Mouse (Mus musculus) layer of hippocampus, adult 18-20 months (tissue): ENCODE data around the gene Gm13287. TPM values are rescaled to one million over a fixed set of nuclear protein-coding genes. Genes with fewer than 3 reads are reported as not detected.
"Not testable (repeated sequence)": the region's sequence is repeated elsewhere in the genome, so short reads cannot be mapped to it uniquely, and the experiment has no call there.

Experiments
- DNase-seq, 2 experiments: peaks; one replicate each; pipeline ENCODE4 v3.0.0; 2022; ENCODE audit warnings: low spot score in 2 of 2
- long read RNA-seq: library from polyadenylated mRNA; stranded (forward); transcript quantifications from one replicate; pipeline ENCODE4 v2.0.0, GENCODE M21; 2021
- total RNA-seq, 2 experiments: library from RNA; stranded (reverse); gene quantifications; 2 replicates each; pipeline ENCODE4 v1.2.3; 2021

Gm13287 gene
- not detected for total RNA-seq
- long read RNA-seq = 0 reads

DNA sequence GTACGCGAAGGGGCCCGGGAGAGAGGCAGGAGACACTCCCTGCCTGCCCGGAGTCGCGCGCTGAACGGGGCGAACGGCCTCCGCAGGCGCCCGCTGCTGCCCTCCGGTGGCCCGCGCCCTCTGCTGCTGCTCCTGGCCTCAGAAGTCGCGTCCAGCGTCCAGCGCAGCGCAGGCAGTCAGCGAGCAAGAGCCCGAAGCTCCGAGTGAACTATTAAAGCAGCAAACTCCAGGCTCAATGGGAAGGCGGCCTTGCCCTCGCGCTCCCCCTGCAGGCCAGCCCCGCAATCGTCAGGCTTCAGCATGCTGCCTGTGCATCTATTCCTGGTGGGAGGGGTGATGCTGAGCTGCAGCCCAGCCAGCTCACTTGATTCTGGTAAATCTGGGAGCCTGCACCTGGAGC lies at the start of gene Gm13287:
Gene Gm13287, plus strand, starts transcription at position 301 of the 400 bp plus-strand sequence.
- not testable (repeated sequence) for DNase-seq

DNA sequence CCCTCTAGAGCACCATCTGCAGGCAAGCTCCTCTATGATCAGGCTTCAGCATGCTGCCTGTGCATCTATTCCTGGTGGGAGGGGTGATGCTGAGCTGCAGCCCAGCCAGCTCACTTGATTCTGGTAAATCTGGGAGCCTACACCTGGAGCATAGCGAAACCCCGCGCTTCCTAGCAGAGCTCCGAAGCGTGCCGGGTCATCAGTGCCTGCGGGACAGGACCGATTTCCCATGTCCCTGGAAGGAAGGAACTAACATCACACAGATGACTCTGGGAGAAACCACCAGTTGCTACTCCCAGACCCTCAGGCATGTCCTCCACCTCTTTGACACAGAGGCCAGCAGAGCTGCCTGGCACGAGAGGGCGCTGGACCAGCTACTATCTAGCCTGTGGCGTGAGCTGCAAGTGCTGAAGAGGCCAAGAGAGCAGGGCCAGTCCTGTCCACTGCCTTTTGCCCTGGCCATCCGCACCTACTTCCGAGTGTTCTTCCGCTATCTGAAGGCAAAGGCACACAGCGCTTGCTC lies 48.2 kb upstream of the Gm13287 start, which contains the start of gene Gm13271:
Gene Gm13271, plus strand, starts transcription at position 51 of the 523 bp plus-strand sequence.
- DNase-seq = peak; percentile 64 to 72

- DNase-seq = not testable (repeated sequence)
These were observed 46.2 kb upstream of the Gm13287 start for GRCm38 (mm10) chr4:88756581-88757513.

DNA sequence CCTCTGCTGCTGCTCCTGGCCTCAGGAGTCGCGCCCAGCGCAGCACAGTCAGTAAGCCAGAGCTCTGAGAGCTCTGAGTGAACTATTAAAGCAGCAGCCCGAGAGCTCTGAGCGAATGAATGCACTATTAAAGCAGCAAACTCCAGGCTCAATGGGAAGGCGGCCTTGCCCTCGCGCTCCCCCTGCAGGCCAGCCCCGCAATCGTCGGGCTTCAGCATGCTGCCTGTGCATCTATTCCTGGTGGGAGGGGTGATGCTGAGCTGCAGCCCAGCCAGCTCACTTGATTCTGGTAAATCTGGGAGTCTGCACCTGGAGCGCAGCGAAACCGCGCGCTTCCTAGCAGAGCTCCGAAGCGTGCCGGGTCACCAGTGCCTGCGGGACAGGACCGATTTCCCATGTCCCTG lies 45.4 kb upstream of the Gm13287 start:
- peak; percentile 90 to 95 for DNase-seq

DNA sequence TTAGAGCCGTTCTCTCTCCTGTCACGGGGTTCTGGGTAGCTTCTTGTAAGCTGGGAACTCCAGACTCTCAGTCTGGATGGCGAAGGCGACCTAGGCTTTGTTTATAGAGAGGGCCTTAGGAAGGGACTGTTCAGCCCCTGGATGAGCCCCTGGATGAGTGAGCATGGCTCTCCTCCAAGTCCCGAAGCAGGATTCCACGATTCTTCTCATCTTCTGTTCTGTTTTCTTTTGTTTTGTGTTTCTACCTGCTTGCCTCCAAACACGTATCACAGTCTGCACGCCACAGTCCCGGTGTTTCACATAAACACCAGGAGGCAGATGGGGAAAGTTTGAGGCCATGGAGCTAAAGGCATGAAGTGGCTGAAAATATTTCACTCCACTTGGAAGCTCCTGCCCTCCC lies 44.3 kb upstream of the Gm13287 start:
- peak in 1 of 2 experiments; percentile 10 for DNase-seq

GRCm38 (mm10) chr4:88759610-88760268 lies 43.3 kb upstream of the Gm13287 start, which contains the start of gene Gm13283:
Gene Gm13283, plus strand, starts transcription at chr4:88760119.
- DNase-seq = peak in 1 of 2 experiments; percentile 17

- DNase-seq = peak; percentile 21 to 48
These were observed 42.6 kb upstream of the Gm13287 start for GRCm38 (mm10) chr4:88760431-88760830.

- peak; percentile 61 to 71 for DNase-seq
These were observed 41.3 kb upstream of the Gm13287 start for GRCm38 (mm10) chr4:88761776-88762175.

DNA sequence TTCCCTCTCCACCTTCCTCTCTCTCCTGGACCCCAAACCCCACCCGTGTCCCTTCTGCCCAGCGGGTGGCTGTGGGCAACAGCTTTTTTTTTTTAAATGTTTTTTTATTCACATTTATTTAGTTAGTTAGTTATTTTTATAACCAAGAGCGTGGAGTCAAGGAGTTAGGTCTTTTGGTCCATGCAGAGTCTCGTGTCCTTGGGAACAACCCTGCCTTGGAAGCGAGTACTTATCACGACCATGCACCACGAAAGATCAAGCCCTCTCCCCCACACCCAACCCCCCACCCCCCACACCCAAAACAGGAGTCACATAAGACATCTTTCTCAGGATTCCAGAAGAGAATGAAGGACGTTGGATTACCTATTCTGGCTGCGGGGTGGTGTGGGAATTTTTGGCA lies 40.7 kb upstream of the Gm13287 start:
- DNase-seq = peak in 1 of 2 experiments; percentile 17

DNA sequence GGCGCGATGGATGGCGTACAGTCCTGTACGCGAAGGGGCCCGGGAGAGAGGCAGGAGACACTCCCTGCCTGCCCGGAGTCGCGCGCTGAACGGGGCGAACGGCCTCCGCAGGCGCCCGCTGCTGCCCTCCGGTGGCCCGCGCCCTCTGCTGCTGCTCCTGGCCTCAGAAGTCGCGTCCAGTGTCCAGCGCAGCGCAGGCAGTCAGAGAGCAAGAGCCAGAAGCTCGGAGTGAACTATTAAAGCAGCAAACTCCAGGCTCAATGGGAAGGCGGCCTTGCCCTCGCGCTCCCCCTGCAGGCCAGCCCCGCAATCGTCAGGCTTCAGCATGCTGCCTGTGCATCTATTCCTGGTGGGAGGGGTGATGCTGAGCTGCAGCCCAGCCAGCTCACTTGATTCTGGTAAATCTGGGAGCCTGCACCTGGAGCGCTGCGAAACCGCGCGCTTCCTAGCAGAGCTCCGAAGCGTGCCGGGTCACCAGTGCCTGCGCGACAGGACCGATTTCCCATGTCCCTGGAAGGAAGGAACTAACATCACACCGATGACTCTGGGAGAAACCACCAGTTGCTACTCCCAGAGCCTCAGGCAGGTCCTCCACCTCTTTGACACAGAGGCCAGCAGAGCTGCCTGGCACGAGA lies 39.6 kb upstream of the Gm13287 start:
- DNase-seq = peak in 1 of 2 experiments; percentile 16

- not testable (repeated sequence) for DNase-seq
These were observed 29.5 kb upstream of the Gm13287 start, which contains the start of gene Gm13290 for GRCm38 (mm10) chr4:88773534-88773933. Gene Gm13290, plus strand, starts transcription at chr4:88773834.

- not testable (repeated sequence) for DNase-seq
These were observed 26.4 kb upstream of the Gm13287 start, which contains the start of gene Gm13289 for GRCm38 (mm10) chr4:88776622-88777021. Gene Gm13289, plus strand, starts transcription at chr4:88776922.

- DNase-seq = not testable (repeated sequence)
These were observed 23.5 kb upstream of the Gm13287 start, which contains the start of gene Gm13272 for GRCm38 (mm10) chr4:88779550-88779949. Gene Gm13272, plus strand, starts transcription at chr4:88779850.

DNA sequence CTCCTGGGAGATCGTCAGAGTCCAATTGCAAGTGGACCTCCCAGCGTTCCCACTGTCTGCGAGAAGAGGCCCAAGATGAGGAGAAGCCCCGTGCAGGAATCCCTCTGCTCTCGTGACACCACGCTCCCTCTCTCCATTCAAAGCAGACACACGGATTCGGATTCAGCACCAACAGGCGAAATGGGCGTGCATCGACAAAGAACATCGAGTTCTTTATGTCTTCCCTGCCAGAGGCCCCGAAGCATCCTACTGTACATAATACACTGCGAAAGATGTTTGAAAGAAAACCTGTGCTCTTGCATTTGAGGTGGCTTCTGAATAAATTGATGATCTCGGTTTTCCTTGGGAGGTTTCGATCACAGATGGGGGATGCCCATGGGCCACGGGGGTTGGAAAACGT lies 22.7 kb upstream of the Gm13287 start:
- not testable (repeated sequence) for DNase-seq

DNA sequence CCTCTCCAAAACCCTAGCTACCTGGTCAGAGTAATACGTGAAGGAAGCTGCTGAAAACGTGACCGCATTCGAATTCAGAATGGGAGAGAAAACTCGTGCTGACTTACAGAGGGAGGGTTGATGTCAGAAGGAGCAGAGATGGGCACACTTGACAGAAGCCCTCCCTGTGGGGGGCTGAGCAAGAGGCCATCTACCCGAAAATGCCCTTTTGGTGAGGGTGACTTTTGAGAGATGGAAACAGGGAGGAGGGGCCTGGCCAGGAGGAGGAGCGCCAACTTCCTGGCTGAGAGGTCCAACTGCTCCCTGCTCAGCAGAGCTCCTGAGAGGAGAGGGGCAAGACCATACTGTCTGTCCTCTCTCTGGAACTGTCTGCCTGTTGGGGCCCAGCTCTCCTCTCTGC lies 21.2 kb upstream of the Gm13287 start, which contains the start of gene Ifnz:
Gene Ifnz, plus strand, starts transcription at position 301 of the 400 bp plus-strand sequence.
- not testable (repeated sequence) for DNase-seq

DNA sequence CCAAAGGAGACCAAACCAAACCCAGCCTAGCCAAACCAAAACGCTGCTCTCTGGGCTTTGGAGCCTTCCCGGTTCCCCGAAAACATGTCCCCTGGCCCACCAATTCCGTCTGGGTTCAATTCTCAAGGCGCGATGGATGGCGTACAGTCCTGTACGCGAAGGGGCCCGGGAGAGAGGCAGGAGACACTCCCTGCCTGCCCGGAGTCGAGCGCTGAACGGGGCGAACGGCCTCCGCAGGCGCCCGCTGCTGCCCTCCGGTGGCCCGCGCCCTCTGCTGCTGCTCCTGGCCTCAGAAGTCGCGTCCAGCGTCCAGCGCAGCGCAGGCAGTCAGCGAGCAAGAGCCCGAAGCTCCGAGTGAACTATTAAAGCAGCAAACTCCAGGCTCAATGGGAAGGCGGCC lies 20.7 kb upstream of the Gm13287 start:
- not testable (repeated sequence) for DNase-seq

- not testable (repeated sequence) for DNase-seq
These were observed 17.6 kb upstream of the Gm13287 start, which contains the start of gene Gm13276 for GRCm38 (mm10) chr4:88785409-88785808. Gene Gm13276, plus strand, starts transcription at chr4:88785709.

DNA sequence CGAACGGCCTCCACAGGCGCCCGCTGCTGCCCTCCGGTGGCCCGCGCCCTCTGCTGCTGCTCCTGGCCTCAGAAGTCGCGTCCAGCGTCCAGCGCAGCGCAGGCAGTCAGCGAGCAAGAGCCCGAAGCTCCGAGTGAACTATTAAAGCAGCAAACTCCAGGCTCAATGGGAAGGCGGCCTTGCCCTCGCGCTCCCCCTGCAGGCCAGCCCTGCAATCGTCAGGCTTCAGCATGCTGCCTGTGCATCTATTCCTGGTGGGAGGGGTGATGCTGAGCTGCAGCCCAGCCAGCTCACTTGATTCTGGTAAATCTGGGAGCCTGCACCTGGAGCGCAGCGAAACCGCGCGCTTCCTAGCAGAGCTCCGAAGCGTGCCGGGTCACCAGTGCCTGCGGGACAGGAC lies 14.7 kb upstream of the Gm13287 start, which contains the start of gene Gm13277:
Gene Gm13277, plus strand, starts transcription at position 231 of the 400 bp plus-strand sequence.
- DNase-seq = peak; percentile 58 to 79

DNA sequence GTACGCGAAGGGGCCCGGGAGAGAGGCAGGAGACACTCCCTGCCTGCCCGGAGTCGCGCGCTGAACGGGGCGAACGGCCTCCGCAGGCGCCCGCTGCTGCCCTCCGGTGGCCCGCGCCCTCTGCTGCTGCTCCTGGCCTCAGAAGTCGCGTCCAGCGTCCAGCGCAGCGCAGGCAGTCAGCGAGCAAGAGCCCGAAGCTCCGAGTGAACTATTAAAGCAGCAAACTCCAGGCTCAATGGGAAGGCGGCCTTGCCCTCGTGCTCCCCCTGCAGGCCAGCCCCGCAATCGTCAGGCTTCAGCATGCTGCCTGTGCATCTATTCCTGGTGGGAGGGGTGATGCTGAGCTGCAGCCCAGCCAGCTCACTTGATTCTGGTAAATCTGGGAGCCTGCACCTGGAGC lies 11.8 kb upstream of the Gm13287 start, which contains the start of gene Gm13278:
Gene Gm13278, plus strand, starts transcription at position 301 of the 400 bp plus-strand sequence.
- not testable (repeated sequence) for DNase-seq
